Mouse (Mus musculus): ENCODE data around the gene Kctd3. TPM values are rescaled to one million over a fixed set of nuclear protein-coding genes. Genes with fewer than 3 reads are reported as not detected.

Kctd3 gene
- total and polyA plus RNA-seq, 3 experiments = 26.8 to 42.3 TPM; not detected in 1

DNA sequence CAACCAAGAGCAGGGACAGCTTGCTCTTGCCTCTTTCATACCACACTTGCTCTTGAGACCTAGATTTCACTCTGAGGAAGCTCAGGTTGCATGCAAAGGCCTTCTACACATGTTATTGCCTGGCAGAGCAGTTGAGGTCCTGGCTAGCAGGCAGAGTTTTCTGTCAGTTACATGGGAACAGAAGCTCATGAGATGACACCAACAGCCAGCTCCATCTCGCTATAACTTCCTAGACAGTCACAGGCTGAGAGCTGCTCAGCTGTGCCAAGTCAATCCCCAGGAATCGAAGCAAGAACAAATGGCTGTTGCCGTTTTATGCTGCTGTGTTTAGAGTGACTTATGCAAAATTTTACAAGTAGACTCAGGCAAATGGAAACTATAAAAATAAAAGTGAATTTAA lies 38.7 kb upstream of the Kctd3 start:
- Histone ChIP-seq H3K79me2 (ENCODE audit: control insufficient read depth, insufficient read depth, low read length, poor library complexity) (no peaks in the 10 kb centered on the region), H3K9me3 (replicated peaks; ENCODE audit: insufficient read depth, low read length) (no peaks in the 10 kb centered on the region), H3K4me1 (ENCODE audit: control insufficient read depth in 1 of 2, insufficient read depth in 2 of 2, low read length in 2 of 2) (peaks cover 0 to 3% of the 10 kb centered on the region in 2 experiments; a peak in 2 of 4 replicates), H3K4me3 (ENCODE audit: control insufficient read depth in 1 of 2, insufficient read depth in 1 of 2, low read depth in 2 of 2, low read length in 2 of 2) (no peak overlapping the region), H3K27me3 (ENCODE audit: control insufficient read depth in 1 of 2, insufficient read depth in 2 of 2, low read length in 2 of 2) (no peaks in the 10 kb centered on the region), H3K9ac (ENCODE audit: control insufficient read depth, low read depth, low read length, poor library complexity, severe bottlenecking) (no peak overlapping the region), H3K27ac (ENCODE audit: control insufficient read depth, low read depth, low read length) (no peak overlapping the region), H3K36me3 (ENCODE audit: control insufficient read depth in 1 of 2, insufficient read depth in 2 of 2, low read length in 2 of 2) (peaks cover 0 to 3% of the 10 kb centered on the region in 2 experiments; a peak in 2 of 4 replicates)
- no peak for TF ChIP-seq MAZ (IDR thresholded peaks at IDR 0.05; ENCODE audit: low read depth, low read length)
- no peak for TF ChIP-seq GABPA (IDR thresholded peaks at IDR 0.05; ENCODE audit: low read depth, low read length)
- no peak for TF ChIP-seq POLR2AphosphoS2 (IDR thresholded peaks at IDR 0.05; ENCODE audit: low read length)
- TF ChIP-seq MEF2A (IDR thresholded peaks at IDR 0.05; ENCODE audit: extremely low read depth, insufficient replicate concordance, low read depth, low read length, poor library complexity, severe bottlenecking) = no peak
- TF ChIP-seq SMC3 (IDR thresholded peaks at IDR 0.05; ENCODE audit: low read depth, low read length) = no peak
- no peak for TF ChIP-seq JUND (IDR thresholded peaks at IDR 0.05; ENCODE audit: low read depth, low read length)
- no peak for TF ChIP-seq ZKSCAN1 (IDR thresholded peaks at IDR 0.05; ENCODE audit: low read depth, low read length)
- TF ChIP-seq RAD21 (IDR thresholded peaks at IDR 0.05; ENCODE audit: low read depth, low read length) = no peak
- no peak for DNase-seq (ENCODE audit: low read depth, low spot score)

DNA sequence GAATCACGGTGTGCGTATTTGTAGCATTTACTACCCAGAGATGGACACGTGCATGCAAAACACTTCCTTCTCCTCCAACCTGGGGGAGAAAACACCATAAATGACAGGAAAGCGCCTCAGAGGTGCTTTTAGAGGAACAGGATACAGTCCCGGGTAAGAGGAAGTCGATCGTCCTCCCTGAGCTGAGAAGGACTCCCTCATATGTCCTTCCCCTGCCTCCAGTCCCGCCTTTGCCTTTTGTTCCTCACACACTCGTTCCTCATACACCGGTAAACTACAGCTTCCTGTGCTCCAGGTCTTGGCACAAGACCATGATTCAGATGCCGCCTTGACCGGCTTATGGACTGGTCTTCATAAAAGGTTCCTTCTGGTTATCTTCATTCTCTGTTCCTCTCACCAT lies 33.6 kb upstream of the Kctd3 start:
- H3K27ac ChIP-seq (ENCODE audit: control insufficient read depth, low read depth, low read length) = no peak overlapping the region
- no peaks in the 10 kb centered on the region for H3K4me1 ChIP-seq (ENCODE audit: control insufficient read depth in 1 of 2, insufficient read depth in 2 of 2, low read length in 2 of 2)
- H3K9me3 ChIP-seq (replicated peaks; ENCODE audit: insufficient read depth, low read length) = no peaks in the 10 kb centered on the region
- H3K9ac ChIP-seq (ENCODE audit: control insufficient read depth, low read depth, low read length, poor library complexity, severe bottlenecking) = no peak overlapping the region
- H3K4me3 ChIP-seq (ENCODE audit: control insufficient read depth in 1 of 2, insufficient read depth in 1 of 2, low read depth in 2 of 2, low read length in 2 of 2) = no peak overlapping the region
- no peak for TF ChIP-seq CHD2 (IDR thresholded peaks at IDR 0.05; ENCODE audit: low read length)
- TF ChIP-seq NRF1 (IDR thresholded peaks at IDR 0.05; ENCODE audit: insufficient read depth, low read depth, low read length, poor library complexity, severe bottlenecking) = no peak
- TF ChIP-seq TAL1 (IDR thresholded peaks at IDR 0.05; ENCODE audit: low read length) = no peak
- TF ChIP-seq TBP (IDR thresholded peaks at IDR 0.05; ENCODE audit: low read depth, low read length) = no peak
- TF ChIP-seq USF1 (IDR thresholded peaks at IDR 0.05; ENCODE audit: low read depth, low read length) = no peak
- H3K36me3 ChIP-seq (ENCODE audit: control insufficient read depth in 1 of 2, insufficient read depth in 2 of 2, low read length in 2 of 2) = no peaks in the 10 kb centered on the region
- peak; percentile 12 for DNase-seq (ENCODE audit: low read depth, low spot score)
- H3K79me2 ChIP-seq (ENCODE audit: control insufficient read depth, insufficient read depth, low read length, poor library complexity) = no peaks in the 10 kb centered on the region
- no peaks in the 10 kb centered on the region for H3K27me3 ChIP-seq (ENCODE audit: control insufficient read depth in 1 of 2, insufficient read depth in 2 of 2, low read length in 2 of 2)

GRCm38 (mm10) chr1:189039348-189039747 lies 31.7 kb upstream of the Kctd3 start:
- H3K27me3 ChIP-seq (ENCODE audit: control insufficient read depth in 1 of 2, insufficient read depth in 2 of 2, low read length in 2 of 2) = no peaks in the 10 kb centered on the region; a peak in 1 of 4 replicates
- H3K4me1 ChIP-seq (ENCODE audit: control insufficient read depth in 1 of 2, insufficient read depth in 2 of 2, low read length in 2 of 2) = no peaks in the 10 kb centered on the region
- H3K4me3 ChIP-seq (ENCODE audit: control insufficient read depth in 1 of 2, insufficient read depth in 1 of 2, low read depth in 2 of 2, low read length in 2 of 2) = no peak overlapping the region
- TF ChIP-seq CHD2 (IDR thresholded peaks at IDR 0.05; ENCODE audit: low read length) = no peak
- no peak for TF ChIP-seq UBTF (IDR thresholded peaks at IDR 0.05; ENCODE audit: borderline replicate concordance, insufficient read depth, low read depth, low read length)
- no peak for TF ChIP-seq TBP (IDR thresholded peaks at IDR 0.05; ENCODE audit: low read depth, low read length)
- TF ChIP-seq KAT2A (conservative IDR thresholded peaks at IDR 0.05; ENCODE audit: low read depth, low read length) = no peak
- TF ChIP-seq NRF1 (IDR thresholded peaks at IDR 0.05; ENCODE audit: insufficient read depth, low read depth, low read length, poor library complexity, severe bottlenecking) = no peak
- no peak for TF ChIP-seq GATA1 (IDR thresholded peaks at IDR 0.05; ENCODE audit: low read depth, low read length)
- TF ChIP-seq NELFE (IDR thresholded peaks at IDR 0.05; ENCODE audit: low read depth, low read length) = no peak
- no peak for TF ChIP-seq ZC3H11A (IDR thresholded peaks at IDR 0.05; ENCODE audit: low read depth, low read length)
- no peak for TF ChIP-seq GABPA (IDR thresholded peaks at IDR 0.05; ENCODE audit: low read depth, low read length)
- TF ChIP-seq MAX (IDR thresholded peaks at IDR 0.05; ENCODE audit: low read length) = no peak
- no peak for TF ChIP-seq MXI1 (IDR thresholded peaks at IDR 0.05; ENCODE audit: low read depth, low read length)
- no peak for TF ChIP-seq POLR2AphosphoS5 (IDR thresholded peaks at IDR 0.05; ENCODE audit: borderline replicate concordance, low read depth, low read length)
- TF ChIP-seq USF2 (IDR thresholded peaks at IDR 0.05; ENCODE audit: borderline replicate concordance in 1 of 2, insufficient read depth in 1 of 2, low read depth in 1 of 2, low read length in 2 of 2) = no peak
- no peak for TF ChIP-seq RAD21 (IDR thresholded peaks at IDR 0.05; ENCODE audit: low read depth, low read length)
- TF ChIP-seq ELF1 (IDR thresholded peaks at IDR 0.05; ENCODE audit: low read depth, low read length) = no peak
- TF ChIP-seq TAL1 (IDR thresholded peaks at IDR 0.05; ENCODE audit: low read length) = no peak
- TF ChIP-seq ZNF384 (IDR thresholded peaks at IDR 0.05; ENCODE audit: low read depth, low read length) = no peak
- no peaks in the 10 kb centered on the region for H3K36me3 ChIP-seq (ENCODE audit: control insufficient read depth in 1 of 2, insufficient read depth in 2 of 2, low read length in 2 of 2)
- no peaks in the 10 kb centered on the region for H3K79me2 ChIP-seq (ENCODE audit: control insufficient read depth, insufficient read depth, low read length, poor library complexity)
- no peak overlapping the region for H3K9ac ChIP-seq (ENCODE audit: control insufficient read depth, low read depth, low read length, poor library complexity, severe bottlenecking)
- no peak overlapping the region for H3K27ac ChIP-seq (ENCODE audit: control insufficient read depth, low read depth, low read length)
- H3K9me3 ChIP-seq (replicated peaks; ENCODE audit: insufficient read depth, low read length) = no peaks in the 10 kb centered on the region
- DNase-seq (ENCODE audit: low read depth, low spot score) = no peak

Data from MEL (cell line).